Mouse (Mus musculus) heart, postnatal 0 days (tissue): Measurements from ENCODE around the gene Nfasc.

ENCODE experiments used
- CTCF ChIP-seq: IDR thresholded peaks from 2 replicates; pipeline ENCODE4 v1.5.1; 2016; ENCODE audit warnings: antibody characterized with exemption, control low read depth, low read depth
- EP300 ChIP-seq: IDR thresholded peaks from 2 replicates; pipeline ENCODE4 v1.6.1; 2016; ENCODE audit warnings: antibody characterized with exemption, low read depth

DNA sequence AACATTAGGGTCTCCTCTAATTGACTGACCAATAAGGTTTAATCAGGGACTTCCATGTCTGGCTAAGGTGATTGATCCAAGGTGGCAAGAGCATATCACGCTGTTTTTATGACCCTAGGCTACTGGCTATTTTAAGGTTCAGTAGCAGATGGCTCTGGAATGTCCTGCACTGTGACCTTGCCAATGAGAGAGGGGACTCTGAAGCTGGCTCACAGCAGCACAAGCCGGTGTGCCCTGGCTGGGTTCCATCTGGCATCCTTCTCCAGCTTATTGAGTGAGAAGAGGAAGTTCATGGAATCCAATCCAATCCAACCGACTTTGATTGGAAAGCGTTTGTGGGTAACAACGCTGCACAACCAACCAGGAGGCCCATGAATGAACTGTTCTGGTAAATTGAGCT lies 45.3 kb upstream of the Nfasc start:
- TF ChIP-seq CTCF (no peak), EP300 (no peak)
